Mouse (Mus musculus): ENCODE measurements around the gene Endov. TPM values are rescaled to one million over a fixed set of nuclear protein-coding genes. Genes with fewer than 3 reads are reported as not detected.
A peak's percentile ranks its signal among the peaks of the same experiment; 100 is the strongest.

The Endov gene
- 13.2 and 14.0 TPM in 2 replicates for polyA plus RNA-seq (2014; fragmentation: Nextera tagmentation; extraction: Ambion mirVana)

DNA sequence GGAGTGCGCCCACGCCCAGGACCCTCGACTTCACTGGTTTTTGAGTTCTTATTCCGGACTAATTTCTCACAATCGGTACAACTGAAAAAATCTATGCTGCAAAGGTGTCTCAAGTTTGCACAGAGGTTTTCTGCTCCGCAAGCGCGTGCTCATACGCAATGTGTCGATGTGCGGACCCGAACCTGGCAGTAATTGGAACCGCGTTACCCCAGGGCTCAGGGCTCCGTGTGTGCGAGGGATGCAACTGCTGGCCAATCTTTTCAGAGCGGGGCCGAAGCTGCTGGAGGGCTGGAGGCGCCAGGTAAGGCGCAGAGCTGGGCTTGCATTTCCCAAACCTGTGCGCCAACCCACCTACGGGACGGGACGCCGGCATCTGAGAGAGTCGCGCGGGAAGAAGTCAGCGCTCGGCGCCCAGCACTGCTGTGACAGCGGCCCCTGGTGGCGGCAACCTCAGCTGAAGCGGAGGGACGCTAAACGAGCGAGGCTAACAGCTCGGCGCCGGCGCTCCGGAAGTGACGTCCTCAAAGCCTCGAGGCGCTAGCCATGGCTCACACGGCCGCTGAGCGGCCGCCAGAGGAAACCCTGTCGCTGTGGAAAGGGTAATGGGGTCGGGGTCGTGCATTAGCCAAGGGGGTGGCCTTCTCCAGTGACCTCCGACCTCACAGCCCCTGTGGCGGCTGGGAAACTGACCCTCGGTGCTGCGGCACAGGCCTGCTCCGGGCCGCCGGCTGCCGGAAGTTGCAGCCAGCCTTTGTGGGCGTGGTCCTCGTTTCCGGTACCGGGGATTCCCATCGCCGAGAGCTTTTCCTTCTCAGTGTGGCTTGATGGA, at the start of gene Endov:
Gene Endov (plus strand): TSS at position 487 of the 829 bp plus-strand sequence.
- DNase-seq (ENCODE audit: low spot score, missing footprints) (peak; percentile 100), ATAC-seq (ENCODE audit: low FRiP score) (peak; percentile 96)
- peaks cover 9% of the 10 kb centered on the region; the same call in 1 of the 2 replicates for H3K4me1 ChIP-seq (ENCODE audit: control insufficient read depth, insufficient read depth, low read length)
- no peaks in the 10 kb centered on the region for H3K36me3 ChIP-seq (ENCODE audit: control insufficient read depth, insufficient read depth, low read length)
- peak within 1 kb of the TSS; percentile 90 for H3K4me2 ChIP-seq
- under 1% methylated on average over 65 of the region's 66 CpGs for WGBS
- peak within 1 kb of the TSS; percentile 94 for H3K9ac ChIP-seq (ENCODE audit: low read length)
- peak within 1 kb of the TSS; percentile 91 for H3K27ac ChIP-seq (ENCODE audit: low read depth, low read length)
- H3K9me3 ChIP-seq (ENCODE audit: control insufficient read depth, low read length) = no peaks in the 10 kb centered on the region
- peak within 1 kb of the TSS; percentile 52 for H3K4me3 ChIP-seq (ENCODE audit: low read depth, low read length)
- H3K27me3 ChIP-seq (ENCODE audit: control insufficient read depth, insufficient read depth, low read length) = no peaks in the 10 kb centered on the region

DNA sequence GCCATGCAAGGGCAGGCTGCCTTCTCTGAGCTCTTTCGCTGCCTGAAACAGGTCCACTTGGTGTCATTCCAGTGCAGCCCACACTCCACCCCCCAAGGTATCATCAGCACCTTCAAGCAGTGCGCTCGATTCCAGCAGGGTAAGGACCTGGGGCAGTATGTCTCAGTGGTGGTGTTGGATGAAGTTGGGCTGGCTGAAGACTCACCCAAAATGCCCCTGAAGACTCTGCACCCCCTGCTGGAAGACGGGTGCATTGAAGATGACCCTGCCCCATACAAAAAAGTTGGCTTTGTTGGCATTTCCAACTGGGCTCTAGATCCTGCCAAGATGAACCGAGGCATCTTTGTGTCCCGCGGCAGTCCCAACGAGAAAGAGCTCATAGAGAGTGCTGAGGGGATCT, 48.9 kb upstream of the Endov start:
- 92% methylated on average over 8 of the region's 8 CpGs for WGBS
- Histone ChIP-seq H3K4me2 (no peak overlapping the region), H3K9ac (ENCODE audit: low read length) (no peak overlapping the region), H3K36me3 (ENCODE audit: control insufficient read depth, insufficient read depth, low read length) (no peaks in the 10 kb centered on the region), H3K4me3 (ENCODE audit: low read depth, low read length) (no peak overlapping the region), H3K27me3 (ENCODE audit: control insufficient read depth, insufficient read depth, low read length) (no peaks in the 10 kb centered on the region), H3K9me3 (ENCODE audit: control insufficient read depth, low read length) (no peaks in the 10 kb centered on the region), H3K27ac (ENCODE audit: low read depth, low read length) (no peak overlapping the region), H3K4me1 (ENCODE audit: control insufficient read depth, insufficient read depth, low read length) (no peaks in the 10 kb centered on the region)
- ATAC-seq (ENCODE audit: low FRiP score) (no peak), DNase-seq (ENCODE audit: low spot score, missing footprints) (no peak)

DNA sequence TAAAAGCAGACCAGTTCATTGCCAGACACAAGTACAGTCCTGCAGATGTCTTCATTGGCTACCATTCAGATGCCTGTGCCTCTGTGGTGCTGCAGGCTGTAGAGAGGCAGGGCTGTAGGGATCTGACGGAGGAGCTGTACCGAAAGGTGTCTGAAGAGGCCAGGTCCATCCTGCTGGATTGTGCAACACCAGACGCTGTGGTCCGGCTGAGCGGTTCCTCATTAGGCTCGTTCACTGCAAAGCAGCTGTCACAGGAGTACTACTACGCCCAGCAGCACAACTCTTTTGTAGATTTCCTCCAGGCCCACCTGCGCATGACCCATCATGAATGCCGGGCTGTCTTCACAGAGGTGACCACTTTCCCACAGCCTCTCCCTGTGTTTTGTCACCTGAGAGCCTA, 47.7 kb upstream of the Endov start:
- H3K9me3 ChIP-seq (ENCODE audit: control insufficient read depth, low read length) = no peaks in the 10 kb centered on the region
- no peaks in the 10 kb centered on the region for H3K36me3 ChIP-seq (ENCODE audit: control insufficient read depth, insufficient read depth, low read length)
- 92% methylated on average over 9 of the region's 9 CpGs for WGBS
- H3K4me3 ChIP-seq (ENCODE audit: low read depth, low read length) = no peak overlapping the region
- H3K4me1 ChIP-seq (ENCODE audit: control insufficient read depth, insufficient read depth, low read length) = no peaks in the 10 kb centered on the region
- no peak overlapping the region for H3K9ac ChIP-seq (ENCODE audit: low read length)
- DNase-seq (ENCODE audit: low spot score, missing footprints) = no peak
- H3K27me3 ChIP-seq (ENCODE audit: control insufficient read depth, insufficient read depth, low read length) = no peaks in the 10 kb centered on the region
- ATAC-seq (ENCODE audit: low FRiP score) = no peak
- H3K4me2 ChIP-seq = no peak overlapping the region
- no peak overlapping the region for H3K27ac ChIP-seq (ENCODE audit: low read depth, low read length)

DNA sequence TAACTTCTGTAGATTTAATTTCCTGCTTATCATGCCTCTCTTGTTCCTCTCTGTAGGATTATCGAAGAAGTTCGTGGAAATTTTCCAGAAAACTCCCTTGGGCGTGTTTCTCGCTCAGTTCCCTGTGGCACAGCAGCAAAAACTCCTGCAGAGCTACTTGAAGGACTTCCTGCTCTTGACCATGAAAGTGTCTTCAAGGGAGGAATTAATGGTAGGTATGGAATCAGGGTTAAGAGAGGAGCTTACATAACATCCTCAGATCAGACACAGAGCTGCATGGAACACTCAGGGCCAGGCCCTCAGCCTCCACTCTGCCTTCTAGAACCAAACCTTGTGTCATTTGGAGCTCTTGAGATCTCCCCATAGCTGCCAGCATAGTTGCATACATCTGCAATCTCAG, 35.0 kb upstream of the Endov start:
- Histone ChIP-seq H3K4me1 (ENCODE audit: control insufficient read depth, insufficient read depth, low read length) (no peaks in the 10 kb centered on the region), H3K36me3 (ENCODE audit: control insufficient read depth, insufficient read depth, low read length) (no peaks in the 10 kb centered on the region), H3K27ac (ENCODE audit: low read depth, low read length) (no peak overlapping the region), H3K9me3 (ENCODE audit: control insufficient read depth, low read length) (no peaks in the 10 kb centered on the region), H3K4me2 (no peak overlapping the region), H3K9ac (ENCODE audit: low read length) (no peak overlapping the region), H3K27me3 (ENCODE audit: control insufficient read depth, insufficient read depth, low read length) (no peaks in the 10 kb centered on the region), H3K4me3 (ENCODE audit: low read depth, low read length) (no peak overlapping the region)
- 94% methylated on average over 4 of the region's 4 CpGs for WGBS
- ATAC-seq (ENCODE audit: low FRiP score) (no peak), DNase-seq (ENCODE audit: low spot score, missing footprints) (no peak)

DNA sequence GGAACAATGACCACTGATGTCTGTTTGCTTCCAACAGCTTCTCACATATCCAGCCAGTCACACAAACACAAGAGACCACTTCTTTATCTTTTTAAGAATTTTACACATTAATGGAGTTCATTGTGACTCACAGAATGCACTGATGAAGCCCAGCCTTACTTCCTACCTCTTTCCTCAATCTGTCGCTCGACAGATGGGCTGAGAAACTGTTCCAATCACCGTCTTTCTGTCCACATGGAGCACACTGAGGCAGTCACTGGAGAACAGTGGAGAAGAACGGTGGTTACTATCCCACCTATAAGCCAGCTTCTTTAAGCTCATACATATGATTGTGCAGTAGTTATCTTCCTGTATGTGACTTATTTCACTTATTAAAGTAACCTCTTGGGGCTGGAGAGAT, 13.3 kb upstream of the Endov start:
- H3K9me3 ChIP-seq (ENCODE audit: control insufficient read depth, low read length) = no peaks in the 10 kb centered on the region
- DNase-seq (ENCODE audit: low spot score, missing footprints) = no peak
- no peak overlapping the region for H3K4me2 ChIP-seq
- no peaks in the 10 kb centered on the region for H3K27me3 ChIP-seq (ENCODE audit: control insufficient read depth, insufficient read depth, low read length)
- no peak overlapping the region for H3K4me3 ChIP-seq (ENCODE audit: low read depth, low read length)
- H3K4me1 ChIP-seq (ENCODE audit: control insufficient read depth, insufficient read depth, low read length) = no peaks in the 10 kb centered on the region
- no peaks in the 10 kb centered on the region for H3K36me3 ChIP-seq (ENCODE audit: control insufficient read depth, insufficient read depth, low read length)
- ATAC-seq (ENCODE audit: low FRiP score) = no peak
- WGBS = 92% methylated on average over 4 of the region's 4 CpGs
- H3K9ac ChIP-seq (ENCODE audit: low read length) = no peak overlapping the region
- no peak overlapping the region for H3K27ac ChIP-seq (ENCODE audit: low read depth, low read length)

DNA sequence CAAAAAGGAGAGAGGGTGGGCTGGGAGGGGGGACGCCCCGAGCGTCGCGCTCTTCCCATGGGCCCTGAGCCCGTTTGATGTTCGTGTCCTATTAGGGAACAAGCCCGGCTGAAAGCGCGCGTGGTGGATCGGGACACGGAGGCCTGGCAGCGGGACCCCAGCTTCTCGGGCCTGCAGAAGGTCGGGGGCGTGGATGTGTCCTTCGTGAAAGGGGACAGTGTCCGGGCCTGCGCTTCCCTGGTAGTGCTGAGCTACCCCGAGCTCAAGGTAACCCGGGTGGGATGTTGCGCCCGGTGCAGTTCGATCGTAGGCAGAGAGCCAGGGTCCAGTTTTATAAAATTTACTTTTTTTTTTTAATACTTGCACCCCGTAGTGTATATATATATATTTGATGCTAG, 542 bp downstream of the Endov start:
- 6% methylated on average over 27 of the region's 27 CpGs for WGBS
- Histone ChIP-seq H3K4me3 (ENCODE audit: low read depth, low read length) (peak overlapping the region; percentile 52), H3K4me1 (ENCODE audit: control insufficient read depth, insufficient read depth, low read length) (peaks cover 9% of the 10 kb centered on the region; the same call in 1 of the 2 replicates), H3K4me2 (peak overlapping the region; percentile 90), H3K9ac (ENCODE audit: low read length) (peak overlapping the region; percentile 94), H3K36me3 (ENCODE audit: control insufficient read depth, insufficient read depth, low read length) (no peaks in the 10 kb centered on the region), H3K27me3 (ENCODE audit: control insufficient read depth, insufficient read depth, low read length) (no peaks in the 10 kb centered on the region), H3K9me3 (ENCODE audit: control insufficient read depth, low read length) (no peaks in the 10 kb centered on the region), H3K27ac (ENCODE audit: low read depth, low read length) (peak overlapping the region; percentile 91)
- no peak for DNase-seq (ENCODE audit: low spot score, missing footprints)
- no peak for ATAC-seq (ENCODE audit: low FRiP score)

DNA sequence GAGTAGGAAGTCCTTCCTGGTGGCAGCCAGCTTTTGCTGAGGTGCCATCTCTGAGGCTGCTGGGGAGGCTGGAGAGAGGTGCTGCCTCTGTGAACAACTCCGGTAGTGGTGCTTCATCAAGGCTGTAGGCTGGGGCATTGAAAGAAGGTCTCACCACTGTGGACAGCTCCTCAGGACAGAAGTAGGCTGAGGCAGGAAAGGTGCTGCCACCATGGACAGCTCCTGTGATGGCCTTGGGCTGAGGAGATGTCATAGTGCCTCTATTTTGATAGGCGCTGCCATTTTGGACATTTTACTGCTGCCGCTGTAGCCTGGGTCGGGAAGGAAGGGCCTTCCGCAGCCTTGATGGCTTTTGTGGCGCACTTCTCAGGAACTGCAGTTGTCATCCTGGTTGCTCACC, 1.7 kb downstream of the Endov start:
- ATAC-seq (ENCODE audit: low FRiP score) (no peak), DNase-seq (ENCODE audit: low spot score, missing footprints) (no peak)
- H3K36me3 ChIP-seq (ENCODE audit: control insufficient read depth, insufficient read depth, low read length) = no peaks in the 10 kb centered on the region
- peak overlapping the region; percentile 90 for H3K4me2 ChIP-seq
- peak overlapping the region; percentile 52; the same call in 1 of the 2 replicates for H3K4me3 ChIP-seq (ENCODE audit: low read depth, low read length)
- H3K9me3 ChIP-seq (ENCODE audit: control insufficient read depth, low read length) = no peaks in the 10 kb centered on the region
- WGBS = 95% methylated on average over 6 of the region's 6 CpGs
- no peaks in the 10 kb centered on the region for H3K27me3 ChIP-seq (ENCODE audit: control insufficient read depth, insufficient read depth, low read length)
- H3K9ac ChIP-seq (ENCODE audit: low read length) = no peak overlapping the region; the same call in 1 of the 2 replicates
- H3K4me1 ChIP-seq (ENCODE audit: control insufficient read depth, insufficient read depth, low read length) = peaks cover 9% of the 10 kb centered on the region; the same call in 1 of the 2 replicates
- H3K27ac ChIP-seq (ENCODE audit: low read depth, low read length) = no peak overlapping the region

DNA sequence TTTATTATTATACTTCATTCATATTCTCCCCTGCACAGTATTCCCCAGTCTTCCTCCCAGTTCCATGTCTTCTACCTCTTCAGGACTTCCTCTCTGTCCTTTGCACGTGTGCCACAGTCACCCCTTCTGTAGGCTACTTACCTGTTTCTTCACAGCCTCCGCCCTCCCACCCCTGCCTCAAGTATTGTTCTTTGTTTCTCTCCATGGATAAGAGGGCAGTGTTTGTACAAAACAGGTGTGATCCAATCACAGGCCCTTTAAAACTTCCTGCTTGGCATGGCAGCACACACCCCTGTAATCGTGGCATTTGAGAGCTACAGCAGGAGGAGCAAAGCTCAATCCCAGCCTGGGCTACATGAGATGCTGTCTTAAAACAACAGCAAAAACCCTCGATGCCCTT, 2.4 kb downstream of the Endov start:
- H3K4me2 ChIP-seq = no peak overlapping the region
- H3K27ac ChIP-seq (ENCODE audit: low read depth, low read length) = no peak overlapping the region
- peaks cover 9% of the 10 kb centered on the region; the same call in 1 of the 2 replicates for H3K4me1 ChIP-seq (ENCODE audit: control insufficient read depth, insufficient read depth, low read length)
- H3K4me3 ChIP-seq (ENCODE audit: low read depth, low read length) = no peak overlapping the region
- H3K9ac ChIP-seq (ENCODE audit: low read length) = no peak overlapping the region
- no peaks in the 10 kb centered on the region for H3K9me3 ChIP-seq (ENCODE audit: control insufficient read depth, low read length)
- 89% methylated on average over 4 of the region's 4 CpGs for WGBS
- H3K27me3 ChIP-seq (ENCODE audit: control insufficient read depth, insufficient read depth, low read length) = no peaks in the 10 kb centered on the region
- DNase-seq (ENCODE audit: low spot score, missing footprints) (no peak), ATAC-seq (ENCODE audit: low FRiP score) (no peak)
- H3K36me3 ChIP-seq (ENCODE audit: control insufficient read depth, insufficient read depth, low read length) = no peaks in the 10 kb centered on the region

DNA sequence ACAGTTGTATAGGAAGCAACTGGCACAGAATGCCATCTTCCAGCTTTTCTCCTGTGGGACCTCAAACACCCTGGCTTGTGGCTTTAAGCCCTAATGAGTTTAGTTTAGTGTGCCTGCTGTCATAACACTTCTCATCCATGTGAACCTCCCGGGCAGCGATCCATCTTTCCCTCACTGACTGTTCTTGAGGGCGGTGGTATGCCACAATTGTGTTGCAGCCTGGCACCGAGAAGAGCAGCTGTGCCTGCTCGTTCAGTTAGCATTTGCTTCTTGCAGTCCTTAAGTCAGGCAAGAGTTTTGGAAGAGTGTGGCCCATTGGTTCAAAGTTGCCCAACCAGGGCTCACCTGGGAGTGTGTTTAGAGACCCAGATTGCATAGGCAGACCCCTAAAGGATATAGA, 5.0 kb downstream of the Endov start:
- no peak overlapping the region for H3K27ac ChIP-seq (ENCODE audit: low read depth, low read length)
- 0 out of 2 replicates have a peak, but pooled peaks cover 5% of the 10 kb centered on the region for H3K36me3 ChIP-seq (ENCODE audit: control insufficient read depth, insufficient read depth, low read length)
- 95% methylated on average over 5 of the region's 5 CpGs for WGBS
- ATAC-seq (ENCODE audit: low FRiP score) = no peak
- no peaks in the 10 kb centered on the region for H3K9me3 ChIP-seq (ENCODE audit: control insufficient read depth, low read length)
- H3K27me3 ChIP-seq (ENCODE audit: control insufficient read depth, insufficient read depth, low read length) = no peaks in the 10 kb centered on the region
- no peak overlapping the region for H3K4me3 ChIP-seq (ENCODE audit: low read depth, low read length)
- no peak overlapping the region for H3K4me2 ChIP-seq
- H3K4me1 ChIP-seq (ENCODE audit: control insufficient read depth, insufficient read depth, low read length) = peaks cover 9% of the 10 kb centered on the region; the same call in 1 of the 2 replicates
- H3K9ac ChIP-seq (ENCODE audit: low read length) = no peak overlapping the region
- no peak for DNase-seq (ENCODE audit: low spot score, missing footprints)
